Mouse (Mus musculus) liver, embryonic 14.5 days (tissue): Measurements from ENCODE around the gene Tbc1d10b.

ENCODE experiments used
- CTCF ChIP-seq: IDR thresholded peaks from 2 replicates; pipeline ENCODE4 v1.5.1; 2016; ENCODE audit warnings: antibody characterized with exemption, low read depth, control low read depth
- EP300 ChIP-seq: IDR thresholded peaks from 2 replicates; pipeline ENCODE4 v1.6.1; 2016; ENCODE audit warnings: antibody characterized with exemption, low read depth

DNA sequence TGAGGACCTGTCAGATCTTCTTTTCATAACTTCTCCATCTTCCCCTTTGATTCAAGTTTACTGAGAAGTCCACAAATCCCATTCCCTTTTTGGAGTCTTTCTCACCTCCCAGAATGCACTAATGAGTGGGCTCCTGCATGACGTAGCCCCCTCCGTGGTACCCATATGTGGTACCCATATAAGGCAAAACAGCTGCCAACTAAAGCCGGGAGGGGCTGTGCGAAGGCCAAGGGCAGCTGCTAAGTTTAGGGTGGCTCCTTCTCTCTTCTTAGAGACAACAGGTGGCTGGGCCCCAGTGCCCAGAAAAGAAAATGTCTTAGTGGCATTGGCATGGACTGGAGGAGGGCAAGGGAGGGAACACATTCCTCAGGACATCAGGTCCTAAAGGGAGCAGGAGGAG lies 2.0 kb upstream of the Tbc1d10b start:
- no peak for TF ChIP-seq EP300
- TF ChIP-seq CTCF = no peak
